Mouse (Mus musculus) limb, embryonic 13.5 days (tissue): Measurements from ENCODE around the gene Faf1. TPM values are rescaled to one million over a fixed set of nuclear protein-coding genes. Genes with fewer than 3 reads are reported as not detected.

ENCODE experiments used
- ATAC-seq: fragments of 200-750 bp; cut with Nextera tagmentation; 2 replicates; pipeline ENCODE4 v1.8.0; 2017; ENCODE audit warnings: low read depth, moderate number of reproducible peaks, moderate TSS enrichment; ENCODE audit not compliant: low FRiP score
- H3K27ac ChIP-seq: fragments of 300-500 bp; sonication (generic); 2 replicates; pipeline ENCODE4 v1.5.1; 2015; ENCODE audit warnings: inconsistent platforms, mild to moderate bottlenecking, moderate library complexity
- H3K27me3 ChIP-seq: fragments of 300-500 bp; sonication (generic); 2 replicates; pipeline ENCODE4 v1.6.1; 2015; ENCODE audit warnings: mild to moderate bottlenecking, inconsistent platforms
- H3K36me3 ChIP-seq: fragments of 300-500 bp; sonication (generic); 2 replicates; pipeline ENCODE4 v1.6.1; 2015; ENCODE audit warnings: inconsistent platforms, mild to moderate bottlenecking, moderate library complexity
- H3K4me1 ChIP-seq: fragments of 300-500 bp; sonication (generic); 2 replicates; pipeline ENCODE4 v1.6.1; 2015; ENCODE audit warnings: inconsistent platforms
- H3K4me2 ChIP-seq: fragments of 300-500 bp; sonication (generic); replicated peaks from 2 replicates; pipeline ENCODE4 v1.6.1; 2015; ENCODE audit warnings: inconsistent platforms, mild to moderate bottlenecking, moderate library complexity
- H3K4me3 ChIP-seq: fragments of 300-500 bp; sonication (generic); 2 replicates; pipeline ENCODE4 v1.5.1; 2015; ENCODE audit warnings: moderate library complexity, mild to moderate bottlenecking, inconsistent platforms
- H3K9ac ChIP-seq: fragments of 300-500 bp; sonication (generic); 2 replicates; pipeline ENCODE4 v1.6.1; 2015; ENCODE audit warnings: mild to moderate bottlenecking, inconsistent platforms
- H3K9me3 ChIP-seq: fragments of 300-500 bp; sonication (generic); 2 replicates; pipeline ENCODE4 v1.6.1; 2016; ENCODE audit warnings: inconsistent platforms
- WGBS: fragments of 180-500 bp; shearing (Covaris S2); methylation state at CpG from one replicate; pipeline ENCODE4 v1.1.7; 2015; 5-methylcytosine and 5-hydroxymethylcytosine counted together
- polyA plus RNA-seq: library from polyadenylated mRNA; unstranded; fragments of >200 nt; fragmentation: Nextera tagmentation; extraction: Ambion mirVana; gene quantifications from 2 replicates; pipeline ENCODE4 v1.2.1, GENCODE M21; 2015

Gene Faf1
- polyA plus RNA-seq, 1 experiment from 2014 or later, result 22.6 TPM

DNA sequence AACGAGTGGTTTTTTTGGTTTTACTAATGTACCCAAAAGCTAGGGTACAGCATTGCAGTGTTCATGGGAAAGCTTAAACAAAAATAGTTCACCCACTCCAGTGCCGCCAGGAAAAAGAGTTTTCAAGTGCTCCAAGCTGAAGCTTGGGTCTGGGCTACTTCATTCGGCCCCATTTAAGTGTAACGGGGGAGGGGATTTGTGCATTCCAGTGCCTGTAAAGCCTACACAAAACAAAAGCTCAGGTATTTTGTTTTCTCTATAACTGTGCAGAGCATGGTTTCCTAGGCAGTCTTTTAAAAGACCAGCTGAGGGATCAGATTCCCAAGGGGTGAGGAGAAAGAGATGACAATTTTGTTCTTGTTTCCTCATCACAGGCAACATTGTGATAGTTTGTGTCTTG is 207.9 kb downstream of the Faf1 start:
- peaks cover 4% of the 10 kb centered on the region for H3K36me3 ChIP-seq
- 36% methylated on average over 4 of the region's 4 CpGs for WGBS
- no peaks in the 10 kb centered on the region for H3K9me3 ChIP-seq
- H3K27me3 ChIP-seq, result no peaks in the 10 kb centered on the region
- no peak overlapping the region for H3K27ac ChIP-seq
- no peak overlapping the region for H3K9ac ChIP-seq
- no peak for ATAC-seq
- H3K4me2 ChIP-seq, result no peak overlapping the region
- H3K4me3 ChIP-seq, result no peak overlapping the region
- peaks cover 7% of the 10 kb centered on the region; the same call in 1 of the 2 replicates for H3K4me1 ChIP-seq

DNA sequence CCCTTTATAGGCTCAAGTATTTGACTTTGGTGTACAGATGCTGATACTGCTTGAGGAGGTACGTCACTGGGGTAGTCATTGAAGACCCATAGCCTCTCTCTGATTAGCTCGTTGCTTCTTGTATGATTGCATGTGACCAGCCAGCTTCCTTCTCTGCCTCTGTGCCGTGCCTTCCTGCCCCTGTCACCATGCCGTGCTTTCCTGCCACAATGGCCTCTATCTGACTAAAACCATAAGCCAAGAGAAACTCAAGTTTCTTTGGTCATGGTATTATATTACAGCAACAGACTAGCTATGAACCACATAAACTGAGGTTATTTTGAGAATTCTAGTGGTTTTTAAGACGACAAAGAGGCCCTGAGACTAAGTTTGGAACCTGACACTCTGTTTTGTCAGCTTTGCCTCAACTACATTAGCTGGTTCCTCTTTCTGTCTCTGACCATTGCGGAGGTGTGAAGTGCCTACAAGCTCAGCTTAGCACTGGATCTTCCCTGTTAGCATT is 211.5 kb downstream of the Faf1 start:
- H3K27me3 ChIP-seq, result no peaks in the 10 kb centered on the region
- H3K4me2 ChIP-seq, result no peak overlapping the region
- 0 out of 2 replicates have a peak, but pooled peaks cover 3% of the 10 kb centered on the region for H3K9me3 ChIP-seq
- H3K4me1 ChIP-seq, result peaks cover 7% of the 10 kb centered on the region; the same call in 1 of the 2 replicates
- 83% methylated on average over 6 of the region's 6 CpGs for WGBS
- H3K27ac ChIP-seq, result no peak overlapping the region
- no peak for ATAC-seq
- H3K9ac ChIP-seq, result no peak overlapping the region
- H3K36me3 ChIP-seq, result peaks cover 17% of the 10 kb centered on the region
- no peak overlapping the region for H3K4me3 ChIP-seq

DNA sequence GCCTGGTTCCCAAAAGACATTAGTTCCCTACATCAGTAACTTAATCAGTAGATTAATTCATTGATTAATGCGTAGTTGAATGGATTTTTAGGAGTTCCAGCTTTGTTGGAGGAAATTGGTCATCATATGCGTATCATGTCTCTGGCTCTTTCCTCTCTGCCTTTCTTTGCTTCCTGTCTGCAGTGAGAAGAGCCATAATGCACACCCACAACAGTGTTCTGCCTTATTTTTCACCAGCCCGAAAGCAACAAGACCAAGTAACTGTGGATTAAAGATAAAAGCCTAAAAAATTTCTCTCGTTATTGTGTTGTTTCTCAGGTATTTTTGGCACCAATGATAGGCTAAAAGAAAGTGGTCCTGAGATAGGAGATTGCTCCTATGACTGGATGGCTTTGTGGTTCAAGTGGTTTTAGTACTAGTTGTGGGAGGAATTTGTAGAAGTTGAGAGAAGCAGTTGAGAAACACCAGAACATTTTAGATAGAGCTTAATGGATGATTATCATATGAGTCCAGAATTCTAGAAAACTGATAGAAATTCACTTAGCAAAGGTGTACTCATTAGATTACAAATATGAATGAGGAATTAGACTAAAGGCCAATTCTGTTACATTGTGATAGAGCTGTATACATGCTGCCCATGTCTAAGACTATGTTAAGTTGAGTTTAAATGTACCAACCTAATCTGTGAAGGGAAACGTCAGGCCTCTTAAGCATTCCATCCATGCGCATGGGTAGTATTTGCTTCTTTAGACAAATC is 221.6 kb downstream of the Faf1 start:
- H3K36me3 ChIP-seq, result no peaks in the 10 kb centered on the region
- no peak overlapping the region for H3K4me2 ChIP-seq
- H3K27me3 ChIP-seq, result no peaks in the 10 kb centered on the region
- H3K4me3 ChIP-seq, result no peak overlapping the region
- no peaks in the 10 kb centered on the region for H3K9me3 ChIP-seq
- WGBS, result 92% methylated on average over 6 of the region's 6 CpGs
- no peak overlapping the region for H3K27ac ChIP-seq
- H3K9ac ChIP-seq, result no peak overlapping the region
- ATAC-seq, result no peak
- H3K4me1 ChIP-seq, result no peaks in the 10 kb centered on the region

DNA sequence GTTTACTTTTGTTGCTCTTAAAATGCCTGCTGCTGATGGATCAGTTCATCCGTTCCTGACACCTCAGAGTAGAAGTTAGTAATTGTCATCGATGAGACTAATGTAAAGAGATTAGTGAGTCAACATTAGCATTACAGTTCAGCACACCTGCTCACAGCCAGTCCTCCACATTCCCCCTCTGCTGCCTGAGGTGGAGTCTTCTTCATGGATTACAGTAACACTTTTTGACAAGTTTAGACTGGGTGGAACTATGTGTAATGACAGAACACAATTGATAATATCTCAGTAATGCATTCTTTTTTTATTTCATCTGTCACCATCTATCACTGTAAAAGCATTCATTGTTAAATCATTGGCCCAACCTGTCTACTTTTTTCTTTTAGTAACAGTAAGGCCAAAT is 224.7 kb downstream of the Faf1 start:
- no peak overlapping the region for H3K9ac ChIP-seq
- no peak overlapping the region for H3K4me3 ChIP-seq
- WGBS, result 84% methylated on average over 2 of the region's 2 CpGs
- no peak overlapping the region for H3K27ac ChIP-seq
- no peak overlapping the region for H3K4me2 ChIP-seq
- no peaks in the 10 kb centered on the region for H3K4me1 ChIP-seq
- H3K27me3 ChIP-seq, result no peaks in the 10 kb centered on the region
- no peaks in the 10 kb centered on the region for H3K36me3 ChIP-seq
- no peaks in the 10 kb centered on the region for H3K9me3 ChIP-seq
- no peak for ATAC-seq

DNA sequence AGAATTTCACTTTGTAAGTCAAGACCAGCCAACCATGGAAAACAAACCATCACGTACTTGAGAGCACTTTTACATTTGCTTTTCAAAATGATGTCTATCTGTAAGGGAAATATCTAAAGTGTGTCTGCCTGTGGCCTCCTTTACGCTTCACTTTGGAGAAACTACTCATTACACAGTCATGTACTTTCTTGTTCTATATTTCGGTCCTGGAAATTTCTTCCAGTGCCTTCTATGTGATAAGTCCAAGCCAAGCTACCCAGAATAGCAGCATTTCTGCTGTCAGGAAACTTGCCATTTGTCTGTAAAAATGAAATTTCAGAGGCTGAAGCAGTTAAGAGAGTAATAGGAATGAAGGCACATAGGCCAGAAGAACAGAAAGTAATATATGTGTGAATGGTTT is 228.1 kb downstream of the Faf1 start:
- 94% methylated on average over 3 of the region's 3 CpGs for WGBS
- ATAC-seq, result no peak
- no peaks in the 10 kb centered on the region for H3K27me3 ChIP-seq
- H3K27ac ChIP-seq, result no peak overlapping the region
- H3K36me3 ChIP-seq, result no peaks in the 10 kb centered on the region
- no peak overlapping the region for H3K4me2 ChIP-seq
- no peak overlapping the region for H3K9ac ChIP-seq
- no peaks in the 10 kb centered on the region for H3K4me1 ChIP-seq
- no peak overlapping the region for H3K4me3 ChIP-seq
- H3K9me3 ChIP-seq, result no peaks in the 10 kb centered on the region

DNA sequence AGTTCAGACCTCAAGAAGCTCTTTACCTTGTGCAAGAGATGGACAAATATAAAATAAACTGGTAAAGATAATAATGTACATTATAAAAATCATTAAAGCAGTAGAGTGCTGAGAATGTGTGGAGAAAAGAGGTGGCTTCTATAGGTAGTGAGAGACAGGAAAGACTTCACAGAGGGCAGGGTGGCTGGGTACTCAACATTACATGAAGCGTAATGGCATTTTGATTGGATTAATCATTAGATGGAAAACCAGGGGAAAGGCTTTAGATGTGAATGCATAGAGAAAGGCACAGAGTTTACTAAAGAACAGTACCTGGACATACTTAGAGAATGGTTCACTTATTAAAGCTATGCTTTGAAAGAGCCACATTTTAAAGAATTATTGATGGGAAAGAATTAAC is 252.7 kb downstream of the Faf1 start:
- Histone ChIP-seq H3K27me3 (no peaks in the 10 kb centered on the region), H3K4me2 (no peak overlapping the region), H3K9ac (no peak overlapping the region), H3K36me3 (peaks cover 4% of the 10 kb centered on the region; the same call in 1 of the 2 replicates), H3K27ac (no peak overlapping the region), H3K4me1 (no peaks in the 10 kb centered on the region), H3K4me3 (no peak overlapping the region), H3K9me3 (no peaks in the 10 kb centered on the region)
- WGBS, result 90% methylated on average over 1 of the region's 1 CpGs
- ATAC-seq, result no peak

DNA sequence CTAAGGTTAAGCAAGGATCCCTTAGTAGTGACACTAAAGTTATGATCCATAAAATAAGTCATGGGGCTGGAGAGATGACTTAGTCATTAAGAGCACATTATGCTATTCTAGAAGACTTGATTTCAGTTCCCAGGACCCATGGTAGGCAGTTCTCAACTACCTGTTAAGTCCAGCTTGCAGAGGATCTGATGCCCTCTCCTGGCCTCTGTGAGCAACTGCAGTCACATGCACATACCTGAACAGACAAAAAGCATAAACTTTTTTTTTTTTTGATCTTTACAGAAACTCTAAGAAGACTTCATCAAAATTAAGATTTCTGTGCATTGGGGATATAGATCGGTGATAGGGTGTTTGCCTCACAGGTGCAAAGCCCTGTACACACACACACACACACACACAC is 254.1 kb downstream of the Faf1 start:
- Histone ChIP-seq H3K4me1 (no peaks in the 10 kb centered on the region), H3K27ac (no peak overlapping the region), H3K27me3 (no peaks in the 10 kb centered on the region), H3K9me3 (no peaks in the 10 kb centered on the region), H3K4me3 (no peak overlapping the region), H3K36me3 (peaks cover 6% of the 10 kb centered on the region), H3K4me2 (no peak overlapping the region), H3K9ac (no peak overlapping the region)
- ATAC-seq, result no peak
- WGBS, result 94% methylated on average over 1 of the region's 1 CpGs

DNA sequence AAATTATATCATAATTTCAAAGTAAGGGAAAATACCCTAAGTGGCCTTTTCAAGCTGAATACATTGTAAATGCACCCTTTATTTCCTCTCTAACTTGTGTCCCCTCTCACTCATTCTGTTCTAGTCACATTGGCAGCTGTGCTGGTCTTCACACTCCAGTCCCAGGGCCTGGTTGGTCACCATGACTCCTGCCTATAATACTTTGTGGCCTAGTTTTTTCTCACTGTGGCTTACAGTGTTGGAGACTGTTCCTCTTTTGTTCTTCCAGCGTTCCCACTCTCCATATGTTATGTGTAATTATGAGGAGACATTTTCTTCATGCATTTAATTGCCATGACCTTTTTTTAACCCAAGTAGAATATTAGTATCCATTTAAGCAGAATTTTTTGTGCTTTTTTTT is 254.5 kb downstream of the Faf1 start:
- no peak for ATAC-seq
- no peak overlapping the region for H3K27ac ChIP-seq

DNA sequence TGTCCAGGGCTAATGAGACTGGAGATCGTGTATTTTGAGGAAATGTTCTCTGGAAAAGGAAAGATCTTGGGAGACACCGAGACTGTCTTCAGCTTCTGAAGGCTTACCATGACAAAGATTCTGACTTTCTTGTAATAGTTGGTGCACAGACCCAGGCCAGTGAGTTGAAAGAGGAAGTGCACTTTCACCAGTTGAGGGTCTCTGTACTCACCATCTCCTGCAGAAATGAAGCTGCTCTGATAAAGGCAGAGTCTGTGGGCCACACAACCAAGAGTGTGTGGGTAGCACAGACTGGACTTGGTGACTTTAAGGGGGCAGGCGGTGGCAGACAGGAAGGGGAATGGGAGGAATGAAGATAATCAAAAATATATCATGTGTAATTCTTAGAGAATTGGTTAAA is 260.2 kb downstream of the Faf1 start:
- H3K9me3 ChIP-seq, result no peaks in the 10 kb centered on the region
- no peak for ATAC-seq
- H3K27me3 ChIP-seq, result no peaks in the 10 kb centered on the region
- no peak overlapping the region for H3K27ac ChIP-seq
- WGBS, result 93% methylated on average over 3 of the region's 3 CpGs
- H3K4me2 ChIP-seq, result no peak overlapping the region
- no peak overlapping the region for H3K9ac ChIP-seq
- no peaks in the 10 kb centered on the region for H3K4me1 ChIP-seq
- no peak overlapping the region for H3K4me3 ChIP-seq
- peaks cover 9% of the 10 kb centered on the region for H3K36me3 ChIP-seq

More for the DNA sequence above, 254.5 kb downstream of the Faf1 start:
- no peaks in the 10 kb centered on the region for H3K27me3 ChIP-seq
- H3K9ac ChIP-seq, result no peak overlapping the region
- H3K4me1 ChIP-seq, result no peaks in the 10 kb centered on the region
- WGBS, result 88% methylated on average over 1 of the region's 1 CpGs
- peaks cover 9% of the 10 kb centered on the region for H3K36me3 ChIP-seq
- no peaks in the 10 kb centered on the region for H3K9me3 ChIP-seq
- H3K4me3 ChIP-seq, result no peak overlapping the region
- H3K4me2 ChIP-seq, result no peak overlapping the region

DNA sequence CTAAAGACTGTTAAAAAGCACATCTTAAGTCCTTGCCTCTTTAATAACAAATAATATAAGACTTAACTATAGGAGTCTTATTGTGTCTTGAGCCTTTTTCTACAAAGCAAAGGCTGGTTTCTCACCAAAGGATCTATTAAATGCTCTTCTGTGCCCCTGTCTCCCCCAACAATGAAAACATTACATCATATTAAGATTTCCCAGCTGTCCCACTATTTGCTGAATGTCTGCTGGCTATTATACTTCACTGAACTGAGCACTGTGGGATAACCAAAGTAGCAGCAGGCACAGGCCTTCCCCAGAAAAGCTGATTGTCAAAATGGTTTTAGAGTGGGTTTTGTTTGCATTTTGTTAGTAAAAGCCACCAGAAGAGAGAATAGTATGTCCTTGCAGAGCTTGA is 262.9 kb downstream of the Faf1 start:
- no peak overlapping the region for H3K4me3 ChIP-seq
- peaks cover 5% of the 10 kb centered on the region; the same call in 1 of the 2 replicates for H3K36me3 ChIP-seq
- H3K4me1 ChIP-seq, result no peaks in the 10 kb centered on the region
- H3K27ac ChIP-seq, result no peak overlapping the region
- H3K4me2 ChIP-seq, result no peak overlapping the region
- no peak overlapping the region for H3K9ac ChIP-seq
- H3K9me3 ChIP-seq, result no peaks in the 10 kb centered on the region
- ATAC-seq, result no peak
- H3K27me3 ChIP-seq, result no peaks in the 10 kb centered on the region

DNA sequence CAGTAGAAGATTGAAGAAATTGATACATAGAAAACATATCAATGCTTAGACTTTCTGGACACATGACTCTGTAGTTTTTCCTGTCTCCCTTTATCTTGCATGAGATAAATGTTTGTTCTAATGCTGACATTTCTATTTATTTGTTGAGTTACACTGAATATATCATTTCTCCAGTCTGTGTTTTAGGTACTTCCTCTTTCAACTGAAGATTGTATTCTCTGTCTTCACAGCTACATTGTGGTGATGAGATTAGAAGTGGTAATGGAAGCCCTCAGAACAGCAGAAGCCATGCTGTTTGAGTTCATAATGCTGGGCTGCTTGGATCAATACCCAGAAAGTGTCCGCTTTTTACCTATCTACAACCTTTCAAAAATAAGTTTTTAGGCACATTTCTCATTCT is 269.2 kb downstream of the Faf1 start:
- no peak for ATAC-seq
- Histone ChIP-seq H3K9ac (no peak overlapping the region), H3K27ac (no peak overlapping the region), H3K27me3 (no peaks in the 10 kb centered on the region), H3K4me3 (no peak overlapping the region), H3K9me3 (no peaks in the 10 kb centered on the region), H3K36me3 (0 out of 2 replicates have a peak, but pooled peaks cover 5% of the 10 kb centered on the region), H3K4me2 (no peak overlapping the region), H3K4me1 (no peaks in the 10 kb centered on the region)
- WGBS, result 90% methylated on average over 1 of the region's 1 CpGs

DNA sequence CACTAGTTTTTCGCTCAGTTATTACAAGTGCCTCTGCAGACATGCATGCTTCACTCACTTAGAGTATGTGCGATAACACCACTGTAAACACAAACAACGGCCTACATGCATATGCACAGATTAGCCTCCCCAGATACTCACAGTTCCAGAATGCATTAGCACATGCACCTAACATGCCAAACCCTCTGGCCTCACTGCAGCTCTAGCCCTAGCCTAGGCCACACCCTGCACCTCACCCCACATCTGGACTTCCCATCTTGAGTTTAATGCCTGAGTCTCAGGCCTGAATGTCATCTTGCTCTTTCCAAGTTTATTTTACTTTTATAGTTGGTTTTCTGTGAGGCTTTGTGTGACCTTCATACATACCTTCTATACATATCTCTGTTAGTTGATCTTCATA is 272.9 kb downstream of the Faf1 start:
- Histone ChIP-seq H3K9ac (no peak overlapping the region), H3K4me2 (no peak overlapping the region), H3K4me3 (no peak overlapping the region), H3K27ac (no peak overlapping the region), H3K4me1 (peaks cover 3% of the 10 kb centered on the region; the same call in 1 of the 2 replicates), H3K27me3 (no peaks in the 10 kb centered on the region), H3K36me3 (0 out of 2 replicates have a peak, but pooled peaks cover 5% of the 10 kb centered on the region), H3K9me3 (no peaks in the 10 kb centered on the region)
- WGBS, result 91% methylated on average over 3 of the region's 3 CpGs
- ATAC-seq, result no peak

DNA sequence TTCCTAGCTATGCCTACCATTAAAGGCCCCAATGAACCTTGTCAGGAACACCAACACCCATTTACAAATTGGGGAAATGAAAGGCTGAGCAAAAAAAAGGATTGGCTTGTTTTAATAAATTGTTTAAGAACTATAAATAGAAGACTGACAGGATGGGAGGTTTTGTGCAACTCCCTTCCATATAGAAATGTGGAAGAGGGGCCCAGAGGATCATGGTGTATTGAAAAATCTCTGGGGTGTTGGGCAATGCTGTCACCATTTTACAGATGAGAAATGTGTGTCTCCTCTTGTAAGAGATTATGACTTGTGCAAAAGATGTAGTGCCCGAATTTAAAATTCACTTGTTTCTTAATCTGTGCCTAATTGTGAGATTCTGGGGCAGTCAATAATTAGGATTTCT is 277.1 kb downstream of the Faf1 start:
- Histone ChIP-seq H3K27me3 (no peaks in the 10 kb centered on the region), H3K4me1 (peaks cover 3% of the 10 kb centered on the region; the same call in 1 of the 2 replicates), H3K9ac (no peak overlapping the region), H3K36me3 (no peaks in the 10 kb centered on the region), H3K4me3 (no peak overlapping the region), H3K27ac (no peak overlapping the region), H3K4me2 (no peak overlapping the region), H3K9me3 (no peaks in the 10 kb centered on the region)
- 85% methylated on average over 1 of the region's 1 CpGs for WGBS
- ATAC-seq, result no peak
